Mouse (Mus musculus) liver, embryonic 14.5 days (tissue): ENCODE measurements around the gene Npr2.

Experiments
- CTCF ChIP-seq: IDR thresholded peaks from 2 replicates; pipeline ENCODE4 v1.5.1; 2016; ENCODE audit warnings: antibody characterized with exemption, low read depth, control low read depth
- EP300 ChIP-seq: IDR thresholded peaks from 2 replicates; pipeline ENCODE4 v1.6.1; 2016; ENCODE audit warnings: antibody characterized with exemption, low read depth

- no peak for TF ChIP-seq CTCF
- no peak for TF ChIP-seq EP300
These were observed 40.2 kb upstream of the Npr2 start for GRCm38 (mm10) chr4:43591543-43591942.
